Mouse (Mus musculus) bone marrow, adult 2 months (tissue): ENCODE results near the gene Pcgf6. TPM values are rescaled to one million over a fixed set of nuclear protein-coding genes. Genes with fewer than 3 reads are reported as not detected.

ENCODE experiments used
- H3K27ac ChIP-seq: fragments of 200-500 bp; 2 replicates; pipeline ENCODE4 v1.5.1; 2012; ENCODE audit warnings: low read depth, mild to moderate bottlenecking, control low read depth, inconsistent platforms, low read length; ENCODE audit not compliant: control insufficient read depth, poor library complexity, insufficient read depth
- H3K4me1 ChIP-seq: fragments of 200-500 bp; 2 replicates; pipeline ENCODE4 v1.6.1; 2011; ENCODE audit warnings: low read length; ENCODE audit not compliant: control insufficient read depth, insufficient read depth
- H3K4me3 ChIP-seq: fragments of 200-500 bp; replicated peaks from 2 replicates; pipeline ENCODE3; 2011; ENCODE audit warnings: mild to moderate bottlenecking, low read depth, low read length, control low read depth; ENCODE audit not compliant: control insufficient read depth
- CTCF ChIP-seq: fragments of 200-500 bp; IDR thresholded peaks from 2 replicates; pipeline ENCODE4 v1.5.1; 2011; ENCODE audit warnings: low read length, control low read depth; ENCODE audit not compliant: control insufficient read depth, insufficient read depth
- POLR2A ChIP-seq: fragments of 200-500 bp; IDR thresholded peaks from 2 replicates; pipeline ENCODE4 v1.6.1; 2011; ENCODE audit warnings: low read depth, mild to moderate bottlenecking, control low read depth, low read length, borderline replicate concordance; ENCODE audit not compliant: control insufficient read depth
- WGBS: fragments of 180-500 bp; shearing (Covaris S2); methylation state at CpG from one replicate; pipeline ENCODE4 v1.1.7; 2018; 5-methylcytosine and 5-hydroxymethylcytosine counted together
- polyA plus RNA-seq: library from polyadenylated mRNA; stranded (reverse); fragments of >200 nt; gene quantifications from 2 replicates; pipeline ENCODE4 v1.2.4, GENCODE M21; 2011; ENCODE audit warnings: low replicate concordance; ENCODE audit not compliant: missing spikeins, insufficient read depth, insufficient read length

Pcgf6 gene
- polyA plus RNA-seq, 1 experiment: 5.0 TPM

DNA sequence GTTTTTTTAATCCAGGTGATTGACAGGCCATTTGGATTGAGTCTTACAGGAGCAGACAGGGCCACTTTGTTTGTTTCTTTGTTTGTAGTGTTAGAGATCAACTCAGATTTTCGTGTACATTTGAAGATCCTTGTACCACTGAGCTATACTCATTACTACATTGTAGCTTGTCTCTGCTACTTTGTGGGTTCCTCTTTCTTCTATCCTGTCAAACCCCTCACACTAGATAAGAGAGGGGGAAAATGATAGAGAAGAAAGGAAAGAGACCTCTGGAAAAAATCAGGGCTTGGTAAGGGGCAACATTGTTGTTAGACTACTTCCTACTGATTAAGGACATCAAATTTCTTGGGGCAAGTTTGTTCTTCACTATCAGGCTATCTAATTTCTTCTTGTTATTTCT lies 7.0 kb upstream of the Pcgf6 start:
- Histone ChIP-seq H3K27ac (no peak overlapping the region), H3K4me1 (no peaks in the 10 kb centered on the region), H3K4me3 (no peak overlapping the region)
- WGBS: 55% methylated on average over 1 of the region's 1 CpGs
- TF ChIP-seq POLR2A: no peak
- TF ChIP-seq CTCF: no peak

DNA sequence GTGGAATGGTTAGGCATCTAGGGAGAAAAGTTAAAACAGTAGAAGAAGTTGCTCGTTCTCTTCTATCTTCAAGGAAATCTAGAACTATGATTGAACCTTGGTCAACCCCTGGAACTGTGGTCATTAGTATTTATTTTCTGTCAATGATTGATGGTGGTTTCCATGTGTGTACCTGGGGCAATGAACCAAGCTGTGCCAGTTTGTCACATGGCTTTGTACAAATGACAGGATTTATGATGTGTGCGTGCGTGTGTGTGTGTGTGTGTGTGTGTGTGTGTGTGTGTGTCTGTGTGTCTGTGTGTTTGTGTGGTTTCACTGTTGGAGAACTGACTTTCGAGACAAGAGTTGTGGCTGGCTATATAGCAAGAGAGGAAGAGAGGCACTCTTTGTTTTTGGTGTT lies 2.8 kb upstream of the Pcgf6 start:
- Histone ChIP-seq H3K4me1 (no peaks in the 10 kb centered on the region; the same call in 1 of the 2 replicates), H3K4me3 (no peak overlapping the region), H3K27ac (no peak overlapping the region)
- WGBS: 58% methylated on average over 4 of the region's 4 CpGs
- no peak for TF ChIP-seq POLR2A
- no peak for TF ChIP-seq CTCF

- Histone ChIP-seq H3K27ac (no peak overlapping the region), H3K4me3 (no peak overlapping the region), H3K4me1 (no peaks in the 10 kb centered on the region; the same call in 1 of the 2 replicates)
- no peak for TF ChIP-seq POLR2A
- WGBS: 72% methylated on average over 4 of the region's 4 CpGs
Measured at GRCm38 (mm10) chr19:47052927-47053326, 2.2 kb upstream of the Pcgf6 start.

GRCm38 (mm10) chr19:47049840-47050239 lies 866 bp downstream of the Pcgf6 start:
- WGBS: 8% methylated on average over 7 of the region's 7 CpGs
- no peaks in the 10 kb centered on the region; the same call in 1 of the 2 replicates for H3K4me1 ChIP-seq
- no peak for TF ChIP-seq CTCF
- no peak for TF ChIP-seq POLR2A
- H3K27ac ChIP-seq: no peak overlapping the region
- peak overlapping the region; percentile 32 for H3K4me3 ChIP-seq

- no peak overlapping the region for H3K4me3 ChIP-seq
- TF ChIP-seq CTCF (no peak), POLR2A (no peak)
- no peaks in the 10 kb centered on the region; the same call in 1 of the 2 replicates for H3K4me1 ChIP-seq
- 64% methylated on average over 4 of the region's 4 CpGs for WGBS
- H3K27ac ChIP-seq: no peak overlapping the region
Measured at GRCm38 (mm10) chr19:47049061-47049460, 1.6 kb downstream of the Pcgf6 start.

GRCm38 (mm10) chr19:47047236-47047833 lies 3.4 kb downstream of the Pcgf6 start:
- TF ChIP-seq CTCF: no peak
- TF ChIP-seq POLR2A: no peak
- Histone ChIP-seq H3K27ac (no peak overlapping the region), H3K4me3 (no peak overlapping the region), H3K4me1 (no peaks in the 10 kb centered on the region; the same call in 1 of the 2 replicates)
- WGBS: 87% methylated on average over 13 of the region's 13 CpGs

- WGBS: 89% methylated on average over 1 of the region's 1 CpGs
- Histone ChIP-seq H3K4me1 (no peaks in the 10 kb centered on the region; the same call in 1 of the 2 replicates), H3K27ac (no peak overlapping the region), H3K4me3 (no peak overlapping the region)
- TF ChIP-seq POLR2A (no peak), CTCF (no peak)
Measured at GRCm38 (mm10) chr19:47046343-47046742, 4.4 kb downstream of the Pcgf6 start.

DNA sequence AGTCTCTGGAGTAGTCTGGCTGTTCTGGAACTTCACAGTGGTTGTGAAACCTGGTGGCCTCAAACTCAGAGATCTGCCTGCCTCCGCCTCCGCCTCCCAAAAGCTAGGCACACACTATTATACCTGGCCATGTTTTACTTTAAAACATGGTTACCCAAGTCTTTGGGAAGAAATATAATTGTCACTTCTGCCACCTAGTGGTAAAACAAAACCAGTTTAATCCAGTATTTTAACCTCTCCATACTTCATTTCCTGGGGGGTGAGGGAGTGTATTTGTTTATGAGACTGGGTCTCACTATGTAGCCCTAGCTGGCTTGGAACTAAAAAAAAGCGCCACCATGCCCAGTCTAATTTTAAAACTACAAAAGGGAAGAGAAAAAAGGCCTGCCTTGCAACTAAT lies 7.1 kb downstream of the Pcgf6 start:
- TF ChIP-seq POLR2A (no peak), CTCF (no peak)
- Histone ChIP-seq H3K4me3 (no peak overlapping the region), H3K4me1 (no peaks in the 10 kb centered on the region), H3K27ac (no peak overlapping the region)
- 64% methylated on average over 3 of the region's 3 CpGs for WGBS
